Mouse (Mus musculus) heart, postnatal 25 days (tissue): ENCODE measurements around the gene Alkbh3. TPM values are rescaled to one million over a fixed set of nuclear protein-coding genes. Genes with fewer than 3 reads are reported as not detected.

Experiments used
- DNase-seq: peaks from one replicate; pipeline ENCODE4 v3.0.0; 2022; ENCODE audit warnings: low spot score
- intact Hi-C: fragments of 180-260 bp; cut with DNase I; formaldehyde crosslinking; loops from one replicate; pipeline ENCODE4 v1.15.1; 2025
- total RNA-seq, 2 experiments: library from RNA; stranded (reverse); gene quantifications; 2 replicates each; pipeline ENCODE4 v1.2.3; 2021

The Alkbh3 gene
- 10 to 100 TPM; 56.9 to 63.9 TPM for total RNA-seq

DNA sequence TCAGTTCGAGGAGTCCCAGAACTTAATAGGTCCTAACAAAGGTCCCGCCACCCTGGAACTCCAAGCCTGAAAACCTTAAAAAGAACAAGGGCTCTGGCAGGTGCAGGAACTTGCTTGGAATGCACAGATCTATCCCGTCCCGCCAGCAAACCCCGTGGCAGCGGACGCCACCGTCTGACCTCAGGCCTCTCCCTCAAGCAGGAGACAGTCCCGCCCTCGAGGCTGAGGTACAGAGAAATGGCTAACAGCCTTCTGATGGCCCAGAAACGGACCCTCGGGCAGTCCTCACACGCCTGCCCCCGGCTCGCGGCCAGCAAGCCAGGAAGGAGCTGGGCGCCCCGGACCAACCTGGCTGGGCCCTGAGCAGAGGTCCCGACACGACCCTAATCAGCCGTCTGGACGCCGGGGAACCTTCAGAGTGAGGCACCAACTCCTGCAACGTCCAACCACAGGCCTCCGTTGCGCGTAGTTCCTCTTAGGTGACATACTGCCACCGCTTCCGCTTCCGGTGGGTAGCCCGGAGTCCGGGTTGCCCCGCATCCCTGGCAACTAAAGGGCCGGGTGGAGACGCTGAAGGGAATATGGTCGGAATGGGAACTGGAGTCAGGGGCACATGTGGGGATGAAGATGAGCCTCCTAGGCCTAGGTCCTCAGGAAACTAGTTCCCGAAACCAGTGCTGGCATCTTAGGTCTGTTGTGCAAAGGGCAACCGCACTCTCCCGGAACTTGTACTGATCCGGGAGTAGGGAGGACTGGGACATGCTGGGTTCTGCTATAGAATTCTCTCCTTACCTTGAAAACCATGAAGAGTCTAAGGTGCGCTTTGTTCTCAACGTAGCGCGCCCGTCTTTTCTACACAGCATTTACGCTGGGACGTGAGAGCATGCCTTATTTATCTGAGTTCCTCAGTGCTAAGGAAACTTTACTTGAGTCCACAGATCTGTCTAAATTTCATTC lies at the start of gene Alkbh3:
TSS of gene Alkbh3 (minus strand) at position 473 of the 957 bp plus-strand sequence.
- intact Hi-C loops, result no loop called here

DNA sequence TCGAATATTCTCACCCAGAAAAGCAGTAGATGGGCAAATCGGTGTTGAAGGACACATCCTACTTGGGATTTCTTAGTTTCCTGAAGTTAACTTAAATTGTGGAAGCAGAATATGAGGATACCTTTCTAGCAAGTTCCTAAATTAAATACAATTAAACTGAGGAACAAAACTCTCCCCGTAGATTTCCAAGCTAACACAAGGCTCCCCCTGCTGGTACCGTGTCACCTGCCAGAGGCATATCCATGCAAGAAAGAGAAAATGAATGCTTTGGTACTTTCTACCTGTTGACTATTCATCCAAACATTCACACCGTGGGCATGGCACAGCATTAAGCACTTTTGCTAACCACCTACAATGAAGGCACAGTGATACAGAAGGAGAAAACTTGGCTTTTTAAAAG lies 48.9 kb upstream of the Alkbh3 start:
- intact Hi-C loops, result loop anchor here (5.0 kb wide), 1 partner anchor 233 kb away; no protein-coding TSS in a partner anchor
- no peak for DNase-seq

More for the DNA sequence above, at the start of gene Alkbh3:
- DNase-seq, result peak; percentile 76

DNA sequence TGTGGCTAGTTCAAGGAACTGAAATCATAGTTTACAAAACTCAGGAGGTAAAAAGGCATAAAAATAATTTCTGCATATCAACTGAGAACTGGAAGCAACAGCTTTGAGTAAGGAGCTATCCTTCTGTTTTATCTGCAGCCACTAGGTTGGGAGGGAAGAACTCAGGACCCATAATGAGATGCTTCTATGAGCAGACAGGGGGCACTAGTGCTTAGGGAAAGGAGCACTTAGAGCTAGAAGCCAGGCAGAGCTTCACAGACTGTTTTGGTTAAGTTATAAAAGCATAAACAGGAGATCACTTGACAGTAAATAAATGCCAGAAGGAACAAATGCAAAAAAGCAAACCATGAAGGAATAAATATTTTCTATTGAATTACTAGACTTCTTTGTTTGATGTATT lies 44.2 kb upstream of the Alkbh3 start:
- DNase-seq, result no peak
- intact Hi-C loops, result loop anchor here (1.0 to 5.0 kb wide), 2 partner anchors 190 to 237 kb away; no protein-coding TSS in a partner anchor

DNA sequence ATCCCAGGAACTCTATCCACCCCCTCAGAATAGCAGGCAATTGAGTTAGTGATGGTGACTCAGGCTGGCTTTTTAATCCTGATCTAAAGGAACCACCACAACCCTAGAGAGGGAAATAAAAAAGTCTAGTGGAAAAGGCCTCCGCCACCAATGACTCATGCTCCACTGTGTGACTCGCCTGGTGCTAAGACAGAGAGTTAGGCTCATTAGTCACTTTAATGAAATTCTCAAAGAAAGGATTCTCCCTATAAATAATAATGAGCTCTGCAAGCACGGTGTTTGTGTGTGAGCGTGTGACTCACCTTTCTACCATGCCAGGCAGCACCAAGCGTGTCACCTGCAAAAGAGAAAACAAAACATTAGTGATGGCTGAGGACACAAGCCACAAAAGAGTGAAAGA lies 41.3 kb upstream of the Alkbh3 start:
- no peak for DNase-seq
- intact Hi-C loops, result no loop called here

DNA sequence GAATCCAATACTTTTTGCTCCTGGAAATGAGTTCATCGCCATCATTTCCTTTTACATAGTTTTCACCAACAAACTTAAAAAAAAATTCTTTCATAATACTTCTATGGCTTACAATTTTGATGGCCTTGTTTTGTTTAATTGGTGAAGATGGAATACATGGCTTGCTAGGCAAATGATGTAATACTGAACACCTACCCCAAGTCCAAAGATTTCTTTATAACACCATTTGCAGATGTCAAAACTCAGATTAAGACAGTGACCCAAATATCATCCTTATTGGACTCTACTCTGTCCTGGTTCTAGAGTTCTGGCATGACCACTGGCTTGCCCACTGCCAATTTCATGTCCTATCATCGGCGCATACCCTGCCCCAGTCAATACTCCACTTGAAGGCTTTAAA lies 40.3 kb upstream of the Alkbh3 start:
- no peak for DNase-seq
- intact Hi-C loops, result no loop called here

DNA sequence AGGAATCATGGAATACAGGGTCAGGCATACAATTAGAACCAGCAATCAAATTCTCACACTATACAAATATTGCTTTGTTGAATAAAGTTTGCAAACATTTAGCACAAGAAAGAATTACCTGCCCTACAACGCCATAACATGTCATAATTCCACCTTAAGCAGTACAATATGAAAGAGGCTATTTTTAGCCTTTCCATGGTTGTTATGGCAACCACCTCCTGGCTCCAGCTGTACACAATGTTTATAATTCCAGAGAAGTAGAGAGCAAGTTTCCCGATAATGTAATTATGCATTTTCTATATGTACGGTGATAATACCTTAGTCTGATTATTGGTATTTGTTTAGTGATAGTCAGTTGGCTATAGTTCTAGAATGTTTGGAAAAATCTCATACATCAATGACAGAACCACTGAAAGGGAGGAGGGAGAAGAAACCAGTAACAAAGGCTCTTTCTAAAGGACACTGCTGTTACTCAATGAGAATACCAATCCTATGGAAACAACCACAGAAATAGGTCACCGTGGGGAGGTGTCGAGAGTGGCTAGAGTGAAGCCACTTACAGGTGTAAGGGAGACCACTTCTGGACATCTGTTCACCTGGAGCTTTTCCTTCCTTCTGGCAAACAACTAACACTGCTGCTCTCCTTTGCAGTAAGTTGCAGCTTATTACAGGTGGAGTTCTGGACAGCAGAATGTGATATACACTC lies 39.0 kb upstream of the Alkbh3 start:
- DNase-seq, result no peak
- intact Hi-C loops, result no loop called here

DNA sequence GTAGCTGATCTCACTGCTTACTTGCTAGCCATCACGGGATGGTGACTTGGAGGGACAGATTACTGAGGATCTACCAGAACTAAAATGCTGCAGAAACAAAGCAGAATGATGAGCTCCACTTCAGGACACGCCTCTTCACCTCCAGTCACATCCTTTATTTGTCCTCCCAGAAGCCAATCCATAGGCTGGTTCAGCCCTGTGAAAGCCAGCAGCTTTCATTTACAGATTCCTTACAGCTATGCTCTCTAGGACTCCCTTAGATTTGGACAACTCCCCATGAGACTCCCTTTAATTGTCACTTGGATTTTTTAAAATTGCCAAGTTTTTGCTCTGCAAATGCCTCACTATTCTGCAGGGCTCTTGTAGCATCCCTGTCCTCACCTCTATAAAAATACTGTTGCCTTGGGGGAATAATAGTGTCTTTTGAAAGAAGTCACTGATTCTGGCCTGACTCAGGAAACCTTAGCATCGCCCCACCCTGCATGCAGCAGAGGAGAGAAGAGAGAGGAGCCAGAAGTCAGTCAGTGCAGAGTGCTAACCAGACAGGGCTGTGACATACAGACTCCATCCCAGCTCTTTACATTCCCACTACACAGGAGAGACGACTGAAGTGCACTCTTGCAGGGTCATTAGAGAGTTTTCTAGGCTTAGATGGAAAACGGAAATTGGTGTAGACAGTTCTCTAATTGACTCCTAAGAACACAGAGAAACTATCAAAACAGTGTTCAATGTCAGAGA lies 38.3 kb upstream of the Alkbh3 start:
- DNase-seq, result no peak
- intact Hi-C loops, result no loop called here

DNA sequence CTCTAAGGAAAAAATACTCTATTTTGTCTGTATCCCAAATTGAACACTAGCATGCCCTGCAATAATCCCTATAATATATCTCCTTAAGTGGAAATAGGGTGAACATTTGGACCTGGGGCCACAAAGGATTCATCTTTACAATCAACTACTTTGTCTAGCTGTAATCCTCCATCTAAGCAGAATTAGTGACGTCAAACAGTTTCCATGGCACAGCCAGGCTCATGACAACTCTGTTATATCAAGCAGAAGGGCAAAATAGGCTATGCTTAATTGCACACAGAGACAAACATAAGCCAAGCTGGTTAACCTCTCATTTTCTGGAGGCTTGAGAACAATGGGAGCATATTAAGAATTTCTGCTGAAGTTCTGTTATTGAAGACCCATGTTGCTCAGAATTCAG lies 37.7 kb upstream of the Alkbh3 start:
- intact Hi-C loops, result no loop called here

DNA sequence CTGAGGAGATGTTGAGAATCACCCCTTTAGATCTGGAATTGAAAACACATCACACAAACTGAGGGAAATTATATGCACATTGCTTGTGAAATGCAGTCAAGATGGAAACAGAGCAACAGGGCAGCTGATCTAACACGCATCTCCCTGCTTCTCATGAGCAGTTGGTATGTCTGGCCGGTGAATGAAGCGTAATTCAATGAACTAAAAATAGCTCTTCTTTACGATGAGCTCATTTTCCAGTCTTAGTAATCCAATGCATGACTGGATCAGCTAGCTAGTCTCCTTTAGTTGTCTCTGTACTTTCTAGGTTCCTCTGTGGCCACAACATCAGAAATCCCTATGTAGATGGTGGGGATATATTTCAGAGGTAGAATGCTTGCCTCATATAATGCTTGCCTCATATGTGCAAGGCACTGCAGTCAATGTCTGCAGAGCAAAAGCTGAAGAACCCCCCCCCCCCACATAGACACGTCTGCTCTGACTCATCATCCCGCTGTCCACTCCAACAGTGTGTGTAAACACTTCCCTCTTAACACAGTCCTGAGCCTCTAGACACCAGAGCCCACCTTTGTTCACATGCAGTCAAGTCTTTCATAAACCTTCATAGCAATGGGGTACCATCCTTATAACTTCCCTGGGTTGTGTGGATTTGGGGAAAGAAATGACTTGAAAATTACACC lies 34.9 kb upstream of the Alkbh3 start:
- intact Hi-C loops, result no loop called here
- DNase-seq, result no peak

More for the DNA sequence above, 37.7 kb upstream of the Alkbh3 start:
- DNase-seq, result no peak

DNA sequence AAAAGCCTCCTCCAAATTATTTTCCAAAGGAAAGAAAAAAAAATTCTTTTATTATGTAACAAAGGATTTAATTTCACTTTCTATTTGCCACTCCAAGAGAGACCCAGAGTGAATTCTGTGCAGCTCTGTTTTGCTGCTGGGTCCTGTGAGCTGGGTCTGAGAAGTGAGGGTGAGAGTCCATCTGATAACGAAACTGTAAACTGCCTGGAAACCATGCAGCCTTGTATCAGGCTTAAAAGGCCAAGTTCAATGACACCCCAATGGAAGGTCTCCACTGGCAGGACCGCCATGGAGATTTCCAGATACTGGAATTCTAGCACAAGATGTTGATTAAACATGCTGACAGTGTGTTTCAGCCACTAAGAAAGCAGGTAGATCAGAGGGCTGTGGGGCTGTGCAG lies 33.6 kb upstream of the Alkbh3 start:
- no peak for DNase-seq
- intact Hi-C loops, result no loop called here

DNA sequence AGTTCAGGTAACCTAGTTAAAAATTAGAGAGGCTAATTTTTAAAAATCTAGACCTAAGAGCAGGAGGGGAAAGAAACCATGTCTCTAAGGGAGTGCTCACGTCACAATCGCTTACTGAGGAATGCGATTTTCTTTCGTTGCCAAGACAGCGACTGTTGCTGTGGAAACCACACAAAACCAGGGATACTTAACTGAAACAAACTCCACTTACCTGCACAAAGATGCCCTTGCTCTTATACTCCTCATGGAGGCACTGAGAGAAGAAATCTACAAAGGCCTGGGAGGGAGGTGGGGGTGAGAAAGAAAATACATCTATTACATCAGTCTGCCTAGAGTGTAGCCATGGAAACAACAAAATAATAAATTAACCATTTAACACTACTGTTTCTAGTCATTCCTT lies 33.1 kb upstream of the Alkbh3 start:
- intact Hi-C loops, result no loop called here
- DNase-seq, result no peak

DNA sequence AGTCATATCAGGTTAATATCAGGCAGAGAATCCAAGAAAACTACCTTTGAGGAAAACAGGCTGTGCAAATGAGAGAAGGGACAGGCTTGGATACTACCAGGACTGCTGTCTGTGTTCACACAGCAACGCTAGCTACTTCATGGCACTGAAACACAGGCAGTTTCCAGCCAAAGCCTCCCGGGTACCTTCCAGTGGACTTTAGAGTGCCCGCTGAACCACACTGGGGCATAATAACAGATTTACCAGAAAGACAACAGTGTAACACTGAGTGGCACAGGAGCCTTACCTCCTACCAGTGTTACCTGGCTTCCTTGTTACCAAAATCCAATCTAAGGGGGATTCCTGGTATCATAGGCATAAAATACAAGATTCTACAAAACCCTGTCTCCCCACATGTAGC lies 31.9 kb upstream of the Alkbh3 start:
- intact Hi-C loops, result no loop called here
- no peak for DNase-seq

DNA sequence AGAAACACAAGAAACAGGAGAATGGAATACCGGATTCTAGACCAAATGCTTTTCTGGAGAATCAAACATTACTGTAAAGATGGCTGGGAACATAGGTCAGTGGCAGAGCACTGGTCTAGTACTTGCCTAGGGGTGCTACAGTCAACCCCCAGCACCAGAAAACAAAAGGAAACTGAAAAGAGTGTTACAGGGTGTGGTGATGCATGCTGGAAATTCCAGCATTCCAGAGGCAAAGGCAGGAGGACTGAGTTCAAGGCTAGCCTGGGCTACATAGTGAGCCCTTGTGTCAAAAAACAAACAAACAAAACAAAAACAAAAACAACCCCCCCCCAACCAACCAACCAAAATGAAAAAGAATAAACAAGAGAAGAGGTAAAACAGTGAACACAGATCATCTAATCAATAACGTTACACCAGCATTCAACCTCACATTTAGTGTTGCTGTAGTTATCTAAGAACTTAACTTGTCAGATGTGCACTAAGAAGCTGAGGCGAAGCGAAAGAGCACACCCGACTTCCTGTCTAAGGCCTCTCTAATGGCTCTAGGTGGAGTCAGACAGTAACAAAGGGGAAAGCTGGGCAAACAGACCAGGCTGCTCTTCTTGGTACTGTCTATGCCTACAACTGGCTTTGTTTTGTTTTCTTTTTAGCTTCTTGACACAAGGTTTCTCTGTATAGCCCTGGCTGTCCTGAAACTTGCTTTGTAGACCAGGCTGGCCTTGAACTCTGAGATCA lies 30.0 kb upstream of the Alkbh3 start:
- DNase-seq, result no peak
- intact Hi-C loops, result no loop called here

DNA sequence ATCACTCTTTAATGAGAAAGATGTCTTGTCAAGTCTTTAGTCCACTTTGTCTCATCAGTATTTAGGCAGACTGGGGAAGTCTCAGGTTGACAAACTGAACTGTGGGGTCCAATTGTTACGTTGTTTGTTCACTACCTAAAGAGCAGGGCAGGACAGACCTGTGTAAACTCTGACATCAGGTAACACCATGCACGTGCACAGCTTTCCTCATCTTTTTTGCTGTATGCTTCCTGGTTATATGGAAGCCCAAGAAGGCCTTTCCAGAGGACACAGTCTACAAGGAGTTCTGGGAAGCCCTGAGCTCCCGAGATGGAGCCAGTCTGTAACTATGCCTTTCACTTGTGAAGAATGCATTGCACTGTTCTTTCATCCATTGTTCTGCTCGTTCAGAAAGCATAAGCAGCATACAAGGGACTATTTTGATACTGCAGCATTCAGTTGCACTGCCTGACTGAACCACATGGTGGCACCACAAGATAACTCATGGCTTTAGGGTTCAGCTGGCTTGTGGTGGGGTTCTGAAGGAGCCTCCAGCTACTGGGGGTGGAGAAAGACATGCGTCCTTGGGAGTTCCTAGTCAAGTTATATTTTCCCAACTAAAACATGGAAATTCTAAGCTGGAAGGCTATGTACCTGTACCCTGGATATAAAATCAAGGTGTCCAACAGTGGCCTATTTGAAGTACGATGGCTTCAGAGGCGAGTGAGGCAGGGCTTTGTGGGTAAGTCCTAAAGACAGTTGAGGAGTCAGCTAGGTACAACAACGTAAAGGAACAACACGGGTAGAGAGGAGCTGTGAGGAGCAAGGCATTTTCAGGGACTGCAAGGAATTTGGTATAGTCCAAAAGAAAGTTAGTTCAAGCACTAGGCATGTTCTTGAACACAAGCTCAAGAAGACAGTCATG lies 25.1 kb upstream of the Alkbh3 start:
- intact Hi-C loops, result loop anchor here (5.0 kb wide), 2 partner anchors 212 to 257 kb away; no protein-coding TSS in a partner anchor

DNA sequence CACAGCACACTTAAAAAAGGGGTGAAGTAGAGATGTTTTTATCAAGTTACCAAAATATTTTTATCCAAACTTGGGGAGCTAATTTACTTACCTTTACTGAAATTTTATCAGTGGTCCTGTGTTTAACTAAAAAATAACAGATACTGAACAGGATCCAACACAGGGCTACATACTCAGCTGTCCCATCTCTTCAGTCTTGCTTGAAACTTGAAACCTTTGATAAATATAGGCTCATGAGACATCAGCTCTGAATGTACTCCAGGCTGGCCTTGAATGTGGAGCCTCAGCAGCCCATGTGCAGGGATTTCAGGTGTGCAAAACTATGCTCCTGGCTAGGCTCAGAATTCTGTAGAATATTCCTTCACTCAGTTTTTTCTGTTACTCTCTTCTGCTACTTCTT lies 20.0 kb upstream of the Alkbh3 start:
- DNase-seq, result no peak
- intact Hi-C loops, result no loop called here

More for the DNA sequence above, 25.1 kb upstream of the Alkbh3 start:
- DNase-seq, result no peak

DNA sequence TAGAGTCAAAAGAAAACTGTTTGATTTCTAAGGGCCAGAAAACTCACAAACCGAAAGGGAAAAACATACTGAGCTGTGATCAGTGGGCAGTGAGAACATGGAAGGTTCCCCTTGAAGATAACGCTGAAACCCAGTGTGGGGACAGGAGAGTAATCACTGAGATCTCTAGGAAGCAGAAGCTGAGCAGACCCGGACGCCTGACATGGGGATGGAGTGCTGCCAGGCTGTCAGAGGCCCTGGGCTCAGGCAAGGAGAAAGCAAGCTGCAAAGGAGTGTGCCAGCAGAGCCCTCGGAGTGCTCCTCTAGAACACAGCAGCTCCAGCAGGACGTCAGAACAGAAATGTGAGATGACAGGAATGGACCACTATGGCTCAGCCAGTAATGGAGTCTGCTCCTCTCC lies 14.0 kb upstream of the Alkbh3 start:
- no peak for DNase-seq
- intact Hi-C loops, result no loop called here

DNA sequence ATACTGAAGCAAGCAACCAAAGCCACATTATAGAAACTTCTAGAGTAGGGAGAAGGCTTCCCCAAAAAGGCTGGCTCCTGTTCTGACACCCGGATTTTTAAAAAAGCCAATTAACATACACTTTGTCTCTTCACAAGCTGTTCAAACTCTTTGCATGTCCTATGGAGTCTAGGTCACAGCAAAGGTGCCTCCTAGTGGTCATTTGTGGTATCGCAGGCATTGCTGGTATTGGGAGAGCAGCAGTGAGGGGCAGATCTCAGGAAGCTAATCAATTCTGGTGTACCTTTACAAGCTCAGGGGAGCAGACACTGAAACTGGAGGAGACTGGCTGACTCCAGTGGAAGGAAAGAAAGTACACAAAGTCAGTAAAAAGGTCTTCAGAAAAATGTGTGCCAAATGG lies 8.3 kb downstream of the Alkbh3 start:
- intact Hi-C loops, result loop anchor here (1.0 kb wide), 1 partner anchor 131 kb away; no protein-coding TSS in a partner anchor
- peak; percentile 39 for DNase-seq

DNA sequence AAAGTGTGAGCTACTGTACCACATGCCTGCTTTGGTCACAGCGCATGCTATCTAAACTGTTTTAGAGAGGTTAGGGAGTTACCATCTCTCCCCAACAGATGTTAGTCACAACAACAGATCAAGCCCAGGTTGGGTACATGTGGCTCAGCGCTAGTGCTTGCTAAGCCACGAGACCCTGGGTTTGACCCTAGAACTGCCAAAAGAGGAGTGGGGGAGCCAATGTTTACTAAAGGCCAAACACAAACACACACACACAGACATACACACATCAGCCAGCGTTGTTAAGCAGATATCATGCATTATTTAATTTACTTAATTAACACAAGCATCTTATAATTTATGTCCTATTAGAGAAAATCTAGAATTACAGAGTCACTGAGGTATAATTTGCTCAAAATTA lies 8.7 kb downstream of the Alkbh3 start:
- intact Hi-C loops, result loop anchor here (1.0 kb wide), 1 partner anchor 131 kb away; no protein-coding TSS in a partner anchor
- no peak for DNase-seq
